Mouse (Mus musculus) limb, embryonic 13.5 days (tissue): ENCODE data around the gene Catsper2. TPM values are rescaled to one million over a fixed set of nuclear protein-coding genes. Genes with fewer than 3 reads are reported as not detected.

Experiments
- ATAC-seq: fragments of 200-750 bp; cut with Nextera tagmentation; 2 replicates; pipeline ENCODE4 v1.8.0; 2017; ENCODE audit warnings: low read depth, moderate number of reproducible peaks, moderate TSS enrichment; ENCODE audit not compliant: low FRiP score
- H3K27ac ChIP-seq: fragments of 300-500 bp; sonication (generic); 2 replicates; pipeline ENCODE4 v1.5.1; 2015; ENCODE audit warnings: inconsistent platforms, mild to moderate bottlenecking, moderate library complexity
- H3K27me3 ChIP-seq: fragments of 300-500 bp; sonication (generic); 2 replicates; pipeline ENCODE4 v1.6.1; 2015; ENCODE audit warnings: mild to moderate bottlenecking, inconsistent platforms
- H3K36me3 ChIP-seq: fragments of 300-500 bp; sonication (generic); 2 replicates; pipeline ENCODE4 v1.6.1; 2015; ENCODE audit warnings: inconsistent platforms, mild to moderate bottlenecking, moderate library complexity
- H3K4me1 ChIP-seq: fragments of 300-500 bp; sonication (generic); 2 replicates; pipeline ENCODE4 v1.6.1; 2015; ENCODE audit warnings: inconsistent platforms
- H3K4me2 ChIP-seq: fragments of 300-500 bp; sonication (generic); replicated peaks from 2 replicates; pipeline ENCODE4 v1.6.1; 2015; ENCODE audit warnings: inconsistent platforms, mild to moderate bottlenecking, moderate library complexity
- H3K4me3 ChIP-seq: fragments of 300-500 bp; sonication (generic); 2 replicates; pipeline ENCODE4 v1.5.1; 2015; ENCODE audit warnings: moderate library complexity, mild to moderate bottlenecking, inconsistent platforms
- H3K9ac ChIP-seq: fragments of 300-500 bp; sonication (generic); 2 replicates; pipeline ENCODE4 v1.6.1; 2015; ENCODE audit warnings: mild to moderate bottlenecking, inconsistent platforms
- H3K9me3 ChIP-seq: fragments of 300-500 bp; sonication (generic); 2 replicates; pipeline ENCODE4 v1.6.1; 2016; ENCODE audit warnings: inconsistent platforms
- WGBS: fragments of 180-500 bp; shearing (Covaris S2); methylation state at CpG from one replicate; pipeline ENCODE4 v1.1.7; 2015; 5-methylcytosine and 5-hydroxymethylcytosine counted together
- polyA plus RNA-seq: library from polyadenylated mRNA; unstranded; fragments of >200 nt; fragmentation: Nextera tagmentation; extraction: Ambion mirVana; gene quantifications from 2 replicates; pipeline ENCODE4 v1.2.1, GENCODE M21; 2015

The Catsper2 gene
- polyA plus RNA-seq, 1 experiment from 2014 or later, result 3.0 TPM

DNA sequence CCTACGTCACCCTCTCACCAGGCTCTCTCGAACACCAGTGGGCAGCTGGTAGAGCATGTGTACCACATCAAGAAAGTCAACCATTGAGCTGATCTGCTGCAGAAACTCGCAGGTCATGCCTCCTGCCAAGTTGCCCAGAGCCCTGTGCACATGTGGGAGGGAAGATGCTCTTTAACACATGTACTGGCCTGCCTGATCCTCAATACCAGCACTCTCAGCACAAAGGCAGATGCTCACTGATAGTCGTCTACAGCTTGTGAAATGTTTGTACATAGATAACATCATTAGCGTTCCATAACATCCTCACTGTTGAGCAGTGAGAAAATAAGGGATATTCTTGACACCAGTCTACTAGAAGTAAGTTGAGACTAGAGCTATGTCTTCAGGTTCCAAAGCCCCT lies 42.7 kb downstream of the Catsper2 start:
- ATAC-seq, result no peak
- no peaks in the 10 kb centered on the region for H3K4me1 ChIP-seq
- no peak overlapping the region for H3K27ac ChIP-seq
- no peak overlapping the region for H3K4me3 ChIP-seq
- H3K36me3 ChIP-seq, result no peaks in the 10 kb centered on the region
- no peaks in the 10 kb centered on the region for H3K9me3 ChIP-seq
- 0 out of 2 replicates have a peak, but pooled peaks cover 4% of the 10 kb centered on the region for H3K27me3 ChIP-seq
- H3K9ac ChIP-seq, result no peak overlapping the region
- 80% methylated on average over 5 of the region's 5 CpGs for WGBS
- H3K4me2 ChIP-seq, result no peak overlapping the region

DNA sequence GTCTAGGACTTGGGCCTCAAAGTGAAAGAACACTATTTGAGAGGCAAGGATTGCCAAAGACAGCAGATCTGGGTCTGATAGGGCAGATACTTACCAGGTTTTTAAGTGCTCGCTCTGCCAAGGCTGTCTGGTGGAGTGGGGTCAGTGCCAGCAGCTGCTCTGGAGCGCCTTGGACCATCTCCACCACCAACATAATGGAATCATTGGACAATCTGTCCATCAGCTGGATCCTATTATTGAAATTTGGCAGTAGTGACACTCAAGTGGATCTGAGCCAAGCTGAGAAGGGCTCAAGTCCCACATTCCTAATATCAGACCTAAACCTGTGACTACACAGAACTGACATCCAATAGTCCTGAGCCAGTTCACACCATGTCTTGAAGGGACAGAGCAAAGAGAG lies 44.8 kb downstream of the Catsper2 start:
- 79% methylated on average over 2 of the region's 2 CpGs for WGBS
- ATAC-seq, result no peak
- no peak overlapping the region for H3K27ac ChIP-seq

DNA sequence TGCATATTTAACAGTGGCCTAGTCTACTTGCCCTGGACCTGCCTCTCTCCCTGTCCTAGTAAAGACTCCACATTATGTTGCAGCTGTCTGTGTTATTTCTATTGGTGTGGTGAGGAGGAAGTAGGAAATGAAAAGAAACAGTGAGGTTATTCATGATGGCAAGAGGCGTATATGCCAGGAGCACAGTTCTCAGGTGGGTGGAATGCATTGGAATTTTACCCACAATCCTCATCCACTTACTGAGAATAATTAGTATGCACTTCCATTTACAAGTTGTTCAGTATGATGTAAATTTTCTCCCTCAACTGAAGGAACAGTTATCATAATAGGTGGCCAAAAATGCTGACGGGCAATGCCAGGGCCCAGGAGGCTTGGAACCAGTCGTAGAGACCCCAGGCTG lies 49.9 kb downstream of the Catsper2 start:
- Histone ChIP-seq H3K9me3 (no peaks in the 10 kb centered on the region), H3K9ac (no peak overlapping the region), H3K27ac (no peak overlapping the region), H3K4me2 (no peak overlapping the region), H3K4me3 (no peak overlapping the region), H3K36me3 (no peaks in the 10 kb centered on the region), H3K27me3 (peaks cover 10% of the 10 kb centered on the region), H3K4me1 (peaks cover 5% of the 10 kb centered on the region)
- no peak for ATAC-seq
- 69% methylated on average over 3 of the region's 3 CpGs for WGBS

More for the DNA sequence above, 44.8 kb downstream of the Catsper2 start:
- Histone ChIP-seq H3K36me3 (no peaks in the 10 kb centered on the region), H3K27me3 (no peaks in the 10 kb centered on the region), H3K4me1 (no peaks in the 10 kb centered on the region), H3K4me3 (no peak overlapping the region), H3K9ac (no peak overlapping the region), H3K9me3 (no peaks in the 10 kb centered on the region), H3K4me2 (no peak overlapping the region)

DNA sequence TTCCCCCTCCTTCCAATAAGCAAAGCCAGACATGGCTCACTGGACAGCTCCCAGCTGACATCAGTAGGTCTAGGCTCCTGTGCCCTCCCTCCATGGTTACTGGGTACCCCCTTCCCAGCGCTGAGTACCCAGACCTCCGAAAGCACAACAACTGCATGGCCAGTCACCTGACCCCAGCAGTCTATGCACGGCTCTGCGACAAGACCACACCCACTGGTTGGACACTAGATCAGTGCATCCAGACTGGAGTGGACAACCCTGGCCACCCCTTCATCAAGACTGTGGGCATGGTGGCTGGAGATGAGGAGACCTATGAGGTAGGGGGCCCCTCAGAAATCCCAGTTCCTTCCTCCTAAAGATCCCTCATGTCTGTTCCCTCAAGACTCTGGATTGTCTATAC lies 54.1 kb downstream of the Catsper2 start:
- H3K4me1 ChIP-seq, result peaks cover 15% of the 10 kb centered on the region
- H3K4me2 ChIP-seq, result no peak overlapping the region
- H3K9me3 ChIP-seq, result no peaks in the 10 kb centered on the region
- no peak for ATAC-seq
- H3K4me3 ChIP-seq, result no peak overlapping the region
- peaks cover 26% of the 10 kb centered on the region for H3K27me3 ChIP-seq
- H3K9ac ChIP-seq, result no peak overlapping the region
- H3K27ac ChIP-seq, result no peak overlapping the region
- WGBS, result 53% methylated on average over 4 of the region's 4 CpGs
- H3K36me3 ChIP-seq, result no peaks in the 10 kb centered on the region

DNA sequence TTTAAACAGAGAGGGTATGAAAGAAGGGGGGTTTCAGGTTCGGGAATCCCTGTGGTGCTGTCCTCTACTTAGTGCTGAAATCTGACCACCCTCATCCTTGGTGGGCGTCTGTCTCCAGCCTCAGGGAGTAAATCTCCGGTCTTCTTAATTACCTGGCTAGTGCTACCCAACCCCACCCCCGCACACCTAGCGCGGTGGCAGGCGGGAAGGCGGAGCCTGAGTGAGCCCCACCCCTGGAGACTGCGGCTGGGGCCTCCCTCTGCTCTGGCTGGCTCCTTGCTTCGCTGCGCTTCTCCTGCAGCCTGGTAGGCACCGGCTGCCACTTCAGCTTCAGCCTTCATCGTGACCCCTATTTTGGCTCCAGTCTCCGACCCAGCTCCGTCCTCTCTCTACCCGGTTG lies 55.2 kb downstream of the Catsper2 start:
- H3K27ac ChIP-seq, result no peak overlapping the region
- H3K36me3 ChIP-seq, result no peaks in the 10 kb centered on the region
- 0 out of 2 replicates have a peak overlapping the region, but pooled peaks have one; percentile 4 for H3K9ac ChIP-seq
- under 1% methylated on average over 16 of the region's 16 CpGs for WGBS
- peak overlapping the region; percentile 27 for H3K4me3 ChIP-seq
- H3K4me2 ChIP-seq, result peak overlapping the region; percentile 61
- no peaks in the 10 kb centered on the region for H3K9me3 ChIP-seq
- ATAC-seq, result no peak; the same call in 1 of the 2 replicates
- peaks cover 26% of the 10 kb centered on the region for H3K27me3 ChIP-seq
- H3K4me1 ChIP-seq, result peaks cover 18% of the 10 kb centered on the region

DNA sequence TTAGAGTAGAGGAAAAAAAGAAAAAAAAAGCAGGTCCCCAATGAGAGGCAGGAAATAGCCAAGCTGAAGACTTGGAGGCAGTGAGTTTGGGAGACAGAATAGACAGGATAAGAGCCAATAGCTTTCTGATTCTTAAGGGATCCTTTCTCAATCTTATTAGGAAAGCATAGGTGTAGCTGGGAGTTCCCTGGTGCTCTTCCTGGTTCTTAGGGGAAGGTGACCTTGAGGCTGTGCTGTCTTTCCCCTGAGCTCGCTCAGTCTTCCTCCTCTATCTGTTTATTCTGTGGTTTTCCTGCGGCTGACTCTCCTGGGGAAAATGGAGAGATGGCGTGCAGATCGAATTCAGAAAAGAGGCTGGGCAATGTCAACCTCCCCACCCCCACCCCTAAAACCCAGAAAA lies 55.6 kb downstream of the Catsper2 start:
- ATAC-seq, result no peak
- Histone ChIP-seq H3K9me3 (no peaks in the 10 kb centered on the region), H3K27me3 (peaks cover 26% of the 10 kb centered on the region)

DNA sequence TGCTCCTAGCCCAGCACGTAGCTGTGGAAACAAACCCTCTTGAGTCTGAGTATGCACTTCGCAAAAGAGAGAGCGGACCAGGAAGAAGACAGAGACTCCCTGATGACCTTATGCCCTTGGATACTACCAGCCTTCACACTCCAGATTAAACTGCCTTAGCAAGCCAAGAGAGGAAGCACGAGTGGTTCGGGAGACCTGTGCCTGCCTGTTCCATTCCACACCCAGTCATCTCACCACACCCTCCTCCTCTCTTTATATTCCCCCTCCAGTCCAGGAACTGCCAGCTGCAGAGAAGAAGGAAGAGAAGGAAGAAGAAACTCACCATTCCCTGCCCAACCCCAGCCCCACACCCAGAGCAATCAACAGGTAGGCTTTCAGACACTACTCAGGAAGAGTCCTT lies 56.1 kb downstream of the Catsper2 start, which contains the start of gene Ckmt1:
Ckmt1 (plus strand) TSS at position 221 of the 400 bp plus-strand sequence.
- no peak for ATAC-seq
- 52% methylated on average over 5 of the region's 5 CpGs for whole genome bisulfite sequencing
- H3K4me3 ChIP-seq, result peak within 1 kb of the TSS; percentile 27
- 0 out of 2 replicates have a peak within 1 kb of the TSS, but pooled peaks have one; percentile 4 for H3K9ac ChIP-seq
- no peak within 1 kb of the TSS for H3K27ac ChIP-seq
- peak within 1 kb of the TSS; percentile 61 for H3K4me2 ChIP-seq
- peaks cover 18% of the 10 kb centered on the region for H3K4me1 ChIP-seq
- peaks cover 26% of the 10 kb centered on the region for H3K27me3 ChIP-seq
- H3K9me3 ChIP-seq, result no peaks in the 10 kb centered on the region
- no peaks in the 10 kb centered on the region for H3K36me3 ChIP-seq

More for the DNA sequence above, 55.6 kb downstream of the Catsper2 start:
- 6% methylated on average over 4 of the region's 4 CpGs for WGBS
- H3K4me1 ChIP-seq, result peaks cover 18% of the 10 kb centered on the region
- no peak overlapping the region for H3K27ac ChIP-seq
- H3K36me3 ChIP-seq, result no peaks in the 10 kb centered on the region
- H3K4me2 ChIP-seq, result peak overlapping the region; percentile 61
- peak overlapping the region; percentile 27; the same call in 1 of the 2 replicates for H3K4me3 ChIP-seq
- no peak overlapping the region for H3K9ac ChIP-seq

DNA sequence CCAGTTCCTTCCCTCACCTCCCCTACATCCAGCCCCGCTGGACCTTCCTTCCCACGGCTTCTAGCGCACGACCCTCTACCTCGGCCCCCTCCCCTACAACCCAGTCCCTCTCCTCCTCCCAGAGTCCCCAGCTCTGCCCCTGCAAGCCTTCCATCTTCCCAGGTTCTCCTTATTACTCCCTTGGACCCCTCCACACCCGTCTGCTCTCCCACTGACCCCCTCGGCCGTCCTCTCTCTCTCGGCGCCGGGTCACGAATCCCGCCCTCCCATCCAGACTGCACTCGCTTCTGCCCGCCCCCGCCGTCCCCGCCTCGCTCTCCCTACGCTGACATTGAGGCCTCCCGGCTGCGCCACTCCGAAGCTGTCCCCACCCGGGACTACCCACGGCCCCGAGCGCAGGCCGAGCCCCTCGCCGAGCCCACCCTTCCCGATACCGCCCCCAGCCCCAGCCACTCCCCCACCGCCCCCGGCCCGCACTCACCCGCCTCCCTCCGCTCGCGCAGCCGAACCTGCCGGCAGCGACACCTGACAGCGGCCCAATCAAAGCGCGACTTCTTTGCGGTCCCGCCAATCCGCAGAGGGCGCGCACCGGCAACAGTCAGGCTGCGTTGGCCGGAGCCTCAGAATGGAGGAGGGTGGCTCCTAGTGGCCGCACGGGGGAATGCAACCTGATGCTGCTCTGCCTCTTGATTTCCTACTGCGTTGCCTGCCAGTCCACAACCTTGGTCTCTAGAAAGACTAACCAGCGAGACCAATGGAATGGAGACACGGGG lies 58.6 kb downstream of the Catsper2 start, which contains the start of gene Ppip5k1:
Ppip5k1 (minus strand) TSS at position 577 of the 773 bp plus-strand sequence.
- under 1% methylated on average over 58 of the region's 58 CpGs for whole genome bisulfite sequencing
- no peaks in the 10 kb centered on the region for H3K36me3 ChIP-seq
- H3K27me3 ChIP-seq, result peaks cover 26% of the 10 kb centered on the region
- peak within 1 kb of the TSS; percentile 77 for H3K9ac ChIP-seq
- H3K4me1 ChIP-seq, result peaks cover 18% of the 10 kb centered on the region
- peak within 1 kb of the TSS; percentile 70 for H3K4me2 ChIP-seq
- ATAC-seq, result peak; percentile 98
- no peaks in the 10 kb centered on the region for H3K9me3 ChIP-seq
- H3K27ac ChIP-seq, result no peak within 1 kb of the TSS
- H3K4me3 ChIP-seq, result peak within 1 kb of the TSS; percentile 63

DNA sequence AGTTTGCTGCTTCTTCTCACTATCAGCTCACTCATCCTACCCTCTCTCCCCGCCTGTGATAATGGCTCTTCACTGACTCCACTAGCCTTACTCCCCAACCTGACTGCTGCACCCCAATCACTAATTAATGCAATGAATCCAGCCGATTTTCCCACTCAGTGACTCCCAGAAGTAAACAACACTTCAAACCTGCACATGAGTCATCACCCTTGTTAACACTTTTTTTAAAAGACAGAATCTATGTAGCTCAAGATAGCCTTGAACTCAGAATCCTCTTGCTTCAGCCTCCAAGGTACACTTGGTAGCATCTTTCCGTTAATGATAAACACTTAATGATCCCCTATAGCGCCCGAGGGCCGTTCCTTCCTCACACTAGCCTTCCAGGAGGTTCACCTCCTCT lies 59.2 kb downstream of the Catsper2 start:
- H3K9ac ChIP-seq, result peak overlapping the region; percentile 77
- no peak for ATAC-seq
- no peaks in the 10 kb centered on the region for H3K9me3 ChIP-seq
- peaks cover 23% of the 10 kb centered on the region for H3K27me3 ChIP-seq
- peak overlapping the region; percentile 70 for H3K4me2 ChIP-seq
- peak overlapping the region; percentile 63 for H3K4me3 ChIP-seq
- H3K4me1 ChIP-seq, result peaks cover 18% of the 10 kb centered on the region
- H3K36me3 ChIP-seq, result no peaks in the 10 kb centered on the region
- 7% methylated on average over 6 of the region's 6 CpGs for WGBS
- H3K27ac ChIP-seq, result no peak overlapping the region

DNA sequence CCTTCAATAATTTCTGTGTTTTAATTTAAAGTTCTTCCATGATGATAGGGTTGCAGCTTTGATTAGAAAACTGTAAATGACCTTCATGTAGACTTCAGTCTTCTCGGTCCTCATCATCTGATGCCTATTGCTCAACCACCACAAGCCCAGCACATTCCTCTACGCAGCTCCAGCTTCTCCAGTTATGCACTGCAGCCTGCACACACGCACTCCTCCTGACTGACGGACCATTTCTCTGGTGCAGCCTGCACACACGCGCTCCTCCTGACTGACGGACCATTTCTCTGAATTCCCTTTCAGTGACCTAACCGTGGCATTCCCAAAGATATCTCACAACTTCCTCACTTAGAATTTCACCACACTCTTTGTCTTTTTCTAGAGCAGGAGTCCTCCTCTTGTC lies 60.4 kb downstream of the Catsper2 start:
- no peaks in the 10 kb centered on the region for H3K36me3 ChIP-seq
- H3K4me2 ChIP-seq, result no peak overlapping the region
- H3K27me3 ChIP-seq, result peaks cover 12% of the 10 kb centered on the region; the same call in 1 of the 2 replicates
- ATAC-seq, result no peak
- H3K9me3 ChIP-seq, result no peaks in the 10 kb centered on the region
- no peak overlapping the region for H3K9ac ChIP-seq
- peaks cover 9% of the 10 kb centered on the region for H3K4me1 ChIP-seq
- no peak overlapping the region for H3K4me3 ChIP-seq
- WGBS, result 78% methylated on average over 8 of the region's 8 CpGs
- H3K27ac ChIP-seq, result no peak overlapping the region
